Mouse (Mus musculus): ENCODE measurements around the gene Eef1g. TPM values are rescaled to one million over a fixed set of nuclear protein-coding genes. Genes with fewer than 3 reads are reported as not detected.
"Not testable (repeated sequence)": the region's sequence is repeated elsewhere in the genome, so short reads cannot be mapped to it uniquely, and the experiment has no call there.

Eef1g gene
- polyA plus RNA-seq, 1 experiment from 2014 or later: 366 TPM

GRCm38 (mm10) chr19:8965075-8965474 lies 1.8 kb upstream of the Eef1g start:
- Histone ChIP-seq H3K27ac (no peak overlapping the region), H3K4me3 (ENCODE audit: inconsistent target) (no peak overlapping the region), H3K79me2 (ENCODE audit: inconsistent target) (peaks cover 55% of the 10 kb centered on the region), H3K36me3 (ENCODE audit: inconsistent target) (peaks cover 65% of the 10 kb centered on the region)
- WGBS (ENCODE audit: missing documents): 92% methylated on average over 11 of the region's 11 CpGs

- 76% methylated on average over 8 of the region's 8 CpGs for WGBS (ENCODE audit: missing documents)
- peak overlapping the region; percentile 93 for H3K27ac ChIP-seq
Observed at GRCm38 (mm10) chr19:8965771-8966170, 1.1 kb upstream of the Eef1g start.

GRCm38 (mm10) chr19:8966198-8966589 lies 647 bp upstream of the Eef1g start:
- peak overlapping the region; percentile 93 for H3K27ac ChIP-seq
- H3K4me3 ChIP-seq (ENCODE audit: inconsistent target): peak overlapping the region; percentile 73
- peaks cover 69% of the 10 kb centered on the region for H3K36me3 ChIP-seq (ENCODE audit: inconsistent target)
- H3K79me2 ChIP-seq (ENCODE audit: inconsistent target): peaks cover 66% of the 10 kb centered on the region
- WGBS (ENCODE audit: missing documents): 37% methylated on average over 5 of the region's 5 CpGs

More at GRCm38 (mm10) chr19:8965771-8966170, 1.1 kb upstream of the Eef1g start:
- peaks cover 68% of the 10 kb centered on the region for H3K36me3 ChIP-seq (ENCODE audit: inconsistent target)
- H3K4me3 ChIP-seq (ENCODE audit: inconsistent target): peak overlapping the region; percentile 73
- peaks cover 62% of the 10 kb centered on the region for H3K79me2 ChIP-seq (ENCODE audit: inconsistent target)

- Histone ChIP-seq H3K79me2 (ENCODE audit: inconsistent target) (peaks cover 78% of the 10 kb centered on the region), H3K4me3 (ENCODE audit: inconsistent target) (peak overlapping the region; percentile 95), H3K36me3 (ENCODE audit: inconsistent target) (peaks cover 69% of the 10 kb centered on the region), H3K27ac (peak overlapping the region; percentile 69)
- 0% methylated on average over 8 of the region's 8 CpGs for WGBS (ENCODE audit: missing documents)
Observed at GRCm38 (mm10) chr19:8967373-8967743, 517 bp downstream of the Eef1g start.

- Histone ChIP-seq H3K79me2 (ENCODE audit: inconsistent target) (peaks cover 83% of the 10 kb centered on the region), H3K27ac (peak overlapping the region; percentile 69), H3K36me3 (ENCODE audit: inconsistent target) (peaks cover 69% of the 10 kb centered on the region), H3K4me3 (ENCODE audit: inconsistent target) (peak overlapping the region; percentile 95)
- 2% methylated on average over 7 of the region's 9 CpGs for WGBS (ENCODE audit: missing documents)
Observed at GRCm38 (mm10) chr19:8967893-8968292, 1.1 kb downstream of the Eef1g start.

GRCm38 (mm10) chr19:8972491-8972890 lies 5.7 kb downstream of the Eef1g start:
- not testable (repeated sequence) for H3K4me3 ChIP-seq (ENCODE audit: inconsistent target); H3K27ac ChIP-seq
- WGBS (ENCODE audit: missing documents): 98% methylated on average over 7 of the region's 8 CpGs

GRCm38 (mm10) chr19:8974638-8975037 lies 7.8 kb downstream of the Eef1g start:
- peaks cover 100% of the 10 kb centered on the region for H3K79me2 ChIP-seq (ENCODE audit: inconsistent target)
- no peak overlapping the region for H3K4me3 ChIP-seq (ENCODE audit: inconsistent target)
- peaks cover 70% of the 10 kb centered on the region for H3K36me3 ChIP-seq (ENCODE audit: inconsistent target)
- no peak overlapping the region for H3K27ac ChIP-seq
- 92% methylated on average over 1 of the region's 1 CpGs for WGBS (ENCODE audit: missing documents)

More at GRCm38 (mm10) chr19:8972491-8972890, 5.7 kb downstream of the Eef1g start:
- H3K36me3 ChIP-seq (ENCODE audit: inconsistent target): peaks cover 71% of the 10 kb centered on the region
- peaks cover 100% of the 10 kb centered on the region for H3K79me2 ChIP-seq (ENCODE audit: inconsistent target)

GRCm38 (mm10) chr19:8975491-8975890 lies 8.7 kb downstream of the Eef1g start:
- Histone ChIP-seq H3K79me2 (ENCODE audit: inconsistent target) (peaks cover 100% of the 10 kb centered on the region), H3K27ac (no peak overlapping the region), H3K4me3 (ENCODE audit: inconsistent target) (no peak overlapping the region), H3K36me3 (ENCODE audit: inconsistent target) (peaks cover 62% of the 10 kb centered on the region)
- 88% methylated on average over 2 of the region's 2 CpGs for WGBS (ENCODE audit: missing documents)

- Histone ChIP-seq H3K36me3 (ENCODE audit: inconsistent target) (peaks cover 51% of the 10 kb centered on the region), H3K79me2 (ENCODE audit: inconsistent target) (peaks cover 99% of the 10 kb centered on the region), H3K27ac (no peak overlapping the region), H3K4me3 (ENCODE audit: inconsistent target) (no peak overlapping the region)
- 74% methylated on average over 3 of the region's 3 CpGs for WGBS (ENCODE audit: missing documents)
Observed at GRCm38 (mm10) chr19:8976535-8976934, 9.7 kb downstream of the Eef1g start.

- Histone ChIP-seq H3K79me2 (ENCODE audit: inconsistent target) (peaks cover 70% of the 10 kb centered on the region), H3K27ac (peak overlapping the region; percentile 98), H3K4me3 (ENCODE audit: inconsistent target) (no peak overlapping the region), H3K36me3 (ENCODE audit: inconsistent target) (peaks cover 10% of the 10 kb centered on the region)
- 0% methylated on average over 5 of the region's 5 CpGs for WGBS (ENCODE audit: missing documents)
Observed at GRCm38 (mm10) chr19:8980771-8981170, 13.9 kb downstream of the Eef1g start.

GRCm38 (mm10) chr19:8981450-8982168 lies 14.8 kb downstream of the Eef1g start:
- Histone ChIP-seq H3K36me3 (ENCODE audit: inconsistent target) (peaks cover 10% of the 10 kb centered on the region), H3K4me3 (ENCODE audit: inconsistent target) (no peak overlapping the region), H3K79me2 (ENCODE audit: inconsistent target) (peaks cover 64% of the 10 kb centered on the region), H3K27ac (peak overlapping the region; percentile 98)
- WGBS (ENCODE audit: missing documents): 55% methylated on average over 2 of the region's 2 CpGs

- H3K36me3 ChIP-seq (ENCODE audit: inconsistent target): peaks cover 10% of the 10 kb centered on the region
- H3K79me2 ChIP-seq (ENCODE audit: inconsistent target): peaks cover 55% of the 10 kb centered on the region
- peak overlapping the region; percentile 98 for H3K27ac ChIP-seq
- no peak overlapping the region for H3K4me3 ChIP-seq (ENCODE audit: inconsistent target)
- WGBS (ENCODE audit: missing documents): 54% methylated on average over 5 of the region's 5 CpGs
Observed at GRCm38 (mm10) chr19:8982303-8983149, 15.7 kb downstream of the Eef1g start.

- Histone ChIP-seq H3K36me3 (ENCODE audit: inconsistent target) (peaks cover 8% of the 10 kb centered on the region), H3K4me3 (ENCODE audit: inconsistent target) (no peak overlapping the region), H3K79me2 (ENCODE audit: inconsistent target) (peaks cover 54% of the 10 kb centered on the region), H3K27ac (peak overlapping the region; percentile 98)
- 4% methylated on average over 4 of the region's 4 CpGs for WGBS (ENCODE audit: missing documents)
Observed at GRCm38 (mm10) chr19:8983150-8983650, 16.4 kb downstream of the Eef1g start.

GRCm38 (mm10) chr19:8984255-8984868 lies 17.5 kb downstream of the Eef1g start:
- peaks cover 53% of the 10 kb centered on the region for H3K79me2 ChIP-seq (ENCODE audit: inconsistent target)
- no peak overlapping the region for H3K4me3 ChIP-seq (ENCODE audit: inconsistent target)
- WGBS (ENCODE audit: missing documents): 12% methylated on average over 7 of the region's 7 CpGs
- peak overlapping the region; percentile 98 for H3K27ac ChIP-seq
- no peaks in the 10 kb centered on the region for H3K36me3 ChIP-seq (ENCODE audit: inconsistent target)
